Mouse (Mus musculus): Measurements from ENCODE around the gene Sh3pxd2b.

Gene Sh3pxd2b

GRCm38 (mm10) chr11:32340476-32341473 is 6.8 kb upstream of the Sh3pxd2b start:
- no peak for DNase-seq (ENCODE audit: low spot score in 2 of 2)

GRCm38 (mm10) chr11:32342770-32343191 is 4.8 kb upstream of the Sh3pxd2b start:
- DNase-seq (ENCODE audit: low spot score in 2 of 2) = no peak

- DNase-seq (ENCODE audit: low spot score in 2 of 2) = no peak
These were observed 4.3 kb upstream of the Sh3pxd2b start for GRCm38 (mm10) chr11:32343350-32343749.

- no peak for DNase-seq (ENCODE audit: low spot score in 2 of 2)
These were observed 1.9 kb upstream of the Sh3pxd2b start for GRCm38 (mm10) chr11:32345504-32346297.

GRCm38 (mm10) chr11:32347264-32347606 is 385 bp upstream of the Sh3pxd2b start:
- DNase-seq (ENCODE audit: low spot score in 2 of 2) = no peak

- DNase-seq (ENCODE audit: low spot score in 2 of 2) = no peak
These were observed 1.0 kb downstream of the Sh3pxd2b start for GRCm38 (mm10) chr11:32348433-32349283.

GRCm38 (mm10) chr11:32349284-32349953 is 1.8 kb downstream of the Sh3pxd2b start:
- no peak for DNase-seq (ENCODE audit: low spot score in 2 of 2)

GRCm38 (mm10) chr11:32352946-32353345 is 5.3 kb downstream of the Sh3pxd2b start:
- DNase-seq (ENCODE audit: low spot score in 2 of 2) = no peak

- DNase-seq (ENCODE audit: low spot score in 2 of 2) = no peak
These were observed 7.8 kb downstream of the Sh3pxd2b start for GRCm38 (mm10) chr11:32355377-32355776.

- DNase-seq (ENCODE audit: low spot score in 2 of 2) = no peak
These were observed 10.1 kb downstream of the Sh3pxd2b start for GRCm38 (mm10) chr11:32357686-32358085.

- DNase-seq (ENCODE audit: low spot score in 2 of 2) = no peak
These were observed 10.8 kb downstream of the Sh3pxd2b start for GRCm38 (mm10) chr11:32358399-32358798.

GRCm38 (mm10) chr11:32359566-32359965 is 11.9 kb downstream of the Sh3pxd2b start:
- no peak for DNase-seq (ENCODE audit: low spot score in 2 of 2)

GRCm38 (mm10) chr11:32361774-32362173 is 14.2 kb downstream of the Sh3pxd2b start:
- no peak for DNase-seq (ENCODE audit: low spot score in 2 of 2)

- DNase-seq (ENCODE audit: low spot score in 2 of 2) = no peak
These were observed 15.6 kb downstream of the Sh3pxd2b start for GRCm38 (mm10) chr11:32363188-32363587.

GRCm38 (mm10) chr11:32363610-32364220 is 16.1 kb downstream of the Sh3pxd2b start:
- DNase-seq (ENCODE audit: low spot score in 2 of 2) = no peak

GRCm38 (mm10) chr11:32364375-32364774 is 16.8 kb downstream of the Sh3pxd2b start:
- no peak for DNase-seq (ENCODE audit: low spot score in 2 of 2)

GRCm38 (mm10) chr11:32365498-32365897 is 17.9 kb downstream of the Sh3pxd2b start:
- no peak for DNase-seq (ENCODE audit: low spot score in 2 of 2)

- DNase-seq (ENCODE audit: low spot score in 2 of 2) = no peak
These were observed 19.4 kb downstream of the Sh3pxd2b start for GRCm38 (mm10) chr11:32367056-32367455.

GRCm38 (mm10) chr11:32368986-32369385 is 21.4 kb downstream of the Sh3pxd2b start:
- DNase-seq (ENCODE audit: low spot score in 2 of 2) = no peak

GRCm38 (mm10) chr11:32370881-32371280 is 23.3 kb downstream of the Sh3pxd2b start:
- no peak for DNase-seq (ENCODE audit: low spot score in 2 of 2)

Data from frontal cortex, postnatal 25 days (tissue).